Mouse (Mus musculus) bone marrow macrophage, adult 2 months (primary cell): ENCODE data around the gene Gm10985. TPM values are rescaled to one million over a fixed set of nuclear protein-coding genes. Genes with fewer than 3 reads are reported as not detected.

ENCODE experiments used
- H3K27ac ChIP-seq: 2 replicates; pipeline ENCODE4 v1.5.1; 2012; ENCODE audit warnings: low read depth, low read length; ENCODE audit not compliant: insufficient read depth
- H3K4me1 ChIP-seq: 2 replicates; pipeline ENCODE4 v1.6.1; 2012; ENCODE audit warnings: low read length; ENCODE audit not compliant: control insufficient read depth, insufficient read depth
- H3K4me3 ChIP-seq: 2 replicates; pipeline ENCODE4 v1.5.1; 2012; ENCODE audit warnings: mild to moderate bottlenecking, low read length, moderate library complexity; ENCODE audit not compliant: insufficient read depth
- CTCF ChIP-seq: IDR thresholded peaks from 2 replicates; pipeline ENCODE4 v1.5.1; 2012; ENCODE audit warnings: low read depth, mild to moderate bottlenecking, low read length, moderate library complexity
- POLR2A ChIP-seq: IDR thresholded peaks from 2 replicates; pipeline ENCODE4 v1.6.1; 2012; ENCODE audit warnings: mild to moderate bottlenecking, low read depth, low read length, borderline replicate concordance
- polyA plus RNA-seq: library from polyadenylated mRNA; stranded (reverse); fragments of >200 nt; gene quantifications from 2 replicates; pipeline ENCODE4 v1.2.4, GENCODE M21; 2012; ENCODE audit not compliant: missing spikeins, insufficient read depth, insufficient read length

Gene Gm10985
- polyA plus RNA-seq: not detected in 2 replicates

DNA sequence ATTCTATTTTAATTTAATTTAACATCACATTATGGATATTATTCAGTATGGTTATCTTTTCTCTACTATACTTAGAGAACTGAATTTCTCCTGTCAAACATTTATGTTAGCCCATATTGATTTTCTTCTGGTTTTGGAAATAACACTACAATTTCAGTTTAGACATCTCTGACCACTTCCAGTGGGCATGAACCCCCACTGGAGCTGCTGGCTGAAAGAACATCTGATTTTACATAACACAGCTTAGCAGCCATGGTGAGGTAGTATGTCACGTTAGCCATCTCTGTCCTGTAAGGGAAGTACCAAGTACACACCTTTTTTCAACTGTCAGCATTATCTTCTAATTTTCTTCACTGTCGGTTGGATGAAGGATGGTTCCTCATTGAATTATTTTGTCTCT is at the start of gene Gm10985:
Gm10985 (plus strand) TSS at position 301 of the 400 bp plus-strand sequence.
- Histone ChIP-seq H3K4me3 (no peak within 1 kb of the TSS), H3K4me1 (no peaks in the 10 kb centered on the region), H3K27ac (no peak within 1 kb of the TSS)
- TF ChIP-seq POLR2A: no peak
- TF ChIP-seq CTCF: no peak

DNA sequence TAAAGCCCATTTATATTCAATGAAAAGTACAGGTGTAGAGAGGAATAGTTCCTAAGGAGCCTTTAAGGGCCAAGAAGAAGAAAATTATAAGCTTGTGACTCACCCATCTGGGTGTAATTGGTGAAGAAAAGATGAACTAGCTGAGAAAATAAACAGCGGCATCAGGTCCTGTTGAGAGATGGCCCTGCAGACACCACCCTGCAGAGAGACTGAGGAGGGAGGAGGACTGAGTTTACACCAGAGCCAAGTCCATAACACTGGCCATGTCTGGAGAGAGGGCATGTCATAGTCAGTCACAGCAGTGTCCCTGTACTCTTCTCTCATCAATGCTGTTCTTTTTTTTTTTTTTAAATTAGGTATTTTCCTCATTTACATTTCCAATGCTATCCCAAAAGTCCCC is 48.0 kb upstream of the Gm10985 start:
- Histone ChIP-seq H3K4me3 (no peak overlapping the region), H3K4me1 (no peaks in the 10 kb centered on the region)
- TF ChIP-seq CTCF (no peak), POLR2A (no peak)

DNA sequence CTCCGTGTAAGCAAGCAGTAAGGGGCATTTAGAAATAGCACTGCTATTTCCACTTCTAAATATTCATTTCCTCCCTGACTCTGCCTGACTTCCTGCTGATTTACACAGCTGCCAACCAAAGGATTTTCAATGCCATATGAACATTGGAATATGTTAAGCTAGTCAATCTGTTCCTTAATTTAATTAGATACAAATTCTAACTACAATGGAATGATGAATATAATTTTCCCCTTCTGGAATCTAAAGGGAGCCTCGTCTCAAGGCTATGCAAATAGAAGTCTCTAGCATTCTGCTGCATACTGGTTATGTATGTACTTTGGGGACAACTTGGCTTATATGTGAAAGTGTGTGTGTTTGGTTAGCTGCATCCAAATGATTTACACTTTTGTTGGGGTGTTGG is 45.2 kb upstream of the Gm10985 start:
- no peak overlapping the region for H3K4me3 ChIP-seq
- H3K4me1 ChIP-seq: no peaks in the 10 kb centered on the region
- TF ChIP-seq POLR2A: no peak
- H3K27ac ChIP-seq: no peak overlapping the region

More for the DNA sequence above, 48.0 kb upstream of the Gm10985 start:
- no peak overlapping the region for H3K27ac ChIP-seq

DNA sequence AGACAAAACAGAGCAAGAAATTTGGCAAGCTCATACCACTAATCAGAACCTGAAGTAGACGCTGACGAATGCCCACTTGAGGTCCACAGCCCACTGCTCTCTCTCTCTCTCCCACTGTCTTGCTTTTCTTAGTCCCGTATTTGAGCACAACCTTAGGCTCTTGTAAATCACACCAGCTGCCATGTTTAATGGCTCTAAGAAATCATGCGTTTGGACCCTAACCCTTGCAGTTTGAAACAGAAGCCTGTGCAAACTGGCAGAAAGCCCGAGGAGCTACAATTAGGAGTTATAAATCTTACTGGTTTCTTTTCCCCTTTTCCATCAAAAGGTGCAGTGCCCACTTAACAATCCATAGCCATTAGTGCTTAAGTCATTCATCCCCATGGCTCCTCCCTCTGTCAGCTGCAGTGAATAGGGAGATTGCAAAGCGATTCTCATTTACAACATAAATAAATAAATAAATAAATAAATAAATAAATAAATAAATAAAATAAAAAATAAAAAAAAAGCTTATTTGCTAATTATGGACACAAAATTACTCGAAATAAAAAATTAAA is 31.4 kb upstream of the Gm10985 start:
- H3K4me3 ChIP-seq: no peak overlapping the region
- no peaks in the 10 kb centered on the region for H3K4me1 ChIP-seq
- TF ChIP-seq POLR2A (no peak), CTCF (no peak)
- H3K27ac ChIP-seq: no peak overlapping the region

DNA sequence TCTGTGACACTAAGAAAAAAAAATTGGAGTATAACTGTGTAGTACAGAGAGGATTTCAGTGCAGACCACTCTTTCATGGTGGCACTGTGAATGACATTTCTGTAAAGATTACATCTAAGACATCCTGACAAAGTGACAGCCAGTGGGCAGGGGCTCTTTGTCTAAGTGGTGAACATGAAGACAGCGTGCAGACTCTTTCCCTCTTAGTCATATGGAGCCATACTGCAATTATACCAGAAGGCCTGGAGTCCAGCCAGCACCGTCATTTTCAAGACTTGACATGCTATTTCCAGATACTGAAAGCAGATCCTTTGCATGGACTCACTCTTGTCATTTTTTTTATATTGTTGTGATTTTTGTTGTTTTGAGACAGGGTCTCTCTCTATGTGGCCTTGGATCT is 10.6 kb upstream of the Gm10985 start:
- no peaks in the 10 kb centered on the region for H3K4me1 ChIP-seq
- H3K27ac ChIP-seq: no peak overlapping the region
- no peak for TF ChIP-seq POLR2A
- TF ChIP-seq CTCF: no peak
- no peak overlapping the region for H3K4me3 ChIP-seq

DNA sequence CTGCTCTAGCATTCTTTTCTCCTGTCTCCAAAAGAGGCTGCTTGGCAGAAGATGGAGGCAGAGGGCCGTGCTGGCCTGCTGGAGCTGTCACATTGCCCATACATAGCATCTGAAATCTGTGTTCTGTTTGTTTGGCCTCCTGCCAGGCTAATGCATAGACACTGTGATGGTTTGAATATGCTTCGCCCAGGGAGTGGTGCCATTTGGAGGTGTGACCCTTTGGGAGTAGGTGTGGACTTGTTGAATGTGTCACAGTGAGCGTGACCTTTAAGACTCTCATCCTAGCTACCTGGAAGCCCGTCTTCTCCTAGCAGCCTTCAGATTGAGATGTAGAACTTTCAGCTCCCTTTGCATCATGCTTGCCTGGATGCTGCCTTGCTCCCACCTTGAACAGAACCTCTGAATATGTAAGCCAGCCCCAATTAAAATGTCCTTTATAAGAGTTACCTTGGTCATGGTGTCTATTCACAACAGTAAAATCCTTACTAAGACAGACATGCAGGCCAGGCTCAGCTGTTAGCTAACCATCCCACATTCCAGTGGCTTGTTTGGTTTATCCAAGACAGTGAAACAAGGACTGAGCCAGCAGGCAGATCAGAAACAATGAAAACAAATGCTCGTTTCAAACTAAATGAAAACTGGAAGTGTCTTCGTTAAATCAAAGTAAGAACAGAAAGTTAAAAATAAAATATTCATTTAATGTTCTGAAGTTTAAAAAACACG is 1.5 kb downstream of the Gm10985 start:
- Histone ChIP-seq H3K4me3 (no peak overlapping the region), H3K27ac (no peak overlapping the region), H3K4me1 (no peaks in the 10 kb centered on the region)
- TF ChIP-seq POLR2A (no peak), CTCF (no peak)

DNA sequence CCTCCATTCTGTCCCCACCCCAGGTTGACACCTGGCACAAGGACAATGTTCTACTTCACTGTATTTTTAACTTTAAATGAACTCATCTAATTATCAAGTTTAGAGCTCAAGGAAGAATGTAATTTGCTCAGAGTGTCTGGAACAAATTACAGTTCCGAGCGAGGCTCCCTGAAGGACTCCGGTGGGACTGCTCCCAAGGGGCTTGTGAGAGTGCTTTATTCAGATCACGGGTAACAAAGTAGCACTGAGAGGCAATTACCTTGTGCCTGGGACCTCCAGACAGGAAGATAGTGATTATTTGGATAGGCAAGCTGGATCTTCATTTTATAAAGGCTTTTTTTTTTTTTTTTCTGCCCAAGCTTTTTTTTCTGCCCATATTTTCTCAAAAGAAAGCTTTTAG is 2.8 kb downstream of the Gm10985 start:
- Histone ChIP-seq H3K27ac (no peak overlapping the region), H3K4me3 (no peak overlapping the region), H3K4me1 (no peaks in the 10 kb centered on the region)
- TF ChIP-seq CTCF (no peak), POLR2A (no peak)

DNA sequence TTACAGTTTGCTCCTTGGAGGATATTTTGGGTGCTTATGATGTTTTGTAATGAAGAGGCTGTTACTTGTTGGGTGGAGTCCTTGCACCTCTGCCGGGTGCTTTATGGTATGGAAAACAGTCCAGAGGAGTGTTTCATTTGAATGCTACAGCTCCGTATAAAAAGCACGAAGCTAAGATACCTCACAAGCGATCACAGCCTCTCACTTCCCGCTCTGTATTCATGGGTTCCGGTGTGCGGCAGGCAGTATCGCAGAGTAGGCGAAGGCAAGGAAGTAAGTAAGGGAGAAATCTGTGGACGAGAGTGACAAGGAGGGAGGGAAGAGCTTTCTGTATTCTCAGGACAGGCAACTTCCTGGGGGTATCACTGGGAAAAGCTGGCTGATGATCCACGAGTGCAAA is 3.4 kb downstream of the Gm10985 start:
- Histone ChIP-seq H3K27ac (no peak overlapping the region), H3K4me1 (no peaks in the 10 kb centered on the region), H3K4me3 (no peak overlapping the region)
- no peak for TF ChIP-seq POLR2A
- no peak for TF ChIP-seq CTCF

DNA sequence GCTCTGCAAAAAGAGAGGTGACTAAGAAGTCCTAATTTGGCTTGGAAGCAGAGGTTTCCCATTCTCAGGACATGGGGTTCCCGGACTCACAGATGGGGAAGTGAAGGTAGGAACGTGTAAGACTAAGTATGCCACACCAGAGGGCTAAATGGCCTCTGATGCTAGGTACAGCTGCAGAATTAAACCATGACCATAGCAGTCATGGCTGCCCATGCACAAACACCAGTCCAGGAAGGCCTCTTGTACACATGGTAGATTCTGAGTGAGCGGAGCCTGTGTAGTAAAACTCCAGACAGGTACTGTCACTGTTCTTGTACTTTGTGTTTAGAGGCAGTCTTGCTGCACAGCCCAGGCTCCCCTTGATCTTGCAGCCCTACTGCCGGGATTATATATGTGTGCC is 9.4 kb downstream of the Gm10985 start:
- H3K4me3 ChIP-seq: no peak overlapping the region
- H3K27ac ChIP-seq: no peak overlapping the region
- TF ChIP-seq POLR2A (no peak), CTCF (no peak)
- no peaks in the 10 kb centered on the region for H3K4me1 ChIP-seq

DNA sequence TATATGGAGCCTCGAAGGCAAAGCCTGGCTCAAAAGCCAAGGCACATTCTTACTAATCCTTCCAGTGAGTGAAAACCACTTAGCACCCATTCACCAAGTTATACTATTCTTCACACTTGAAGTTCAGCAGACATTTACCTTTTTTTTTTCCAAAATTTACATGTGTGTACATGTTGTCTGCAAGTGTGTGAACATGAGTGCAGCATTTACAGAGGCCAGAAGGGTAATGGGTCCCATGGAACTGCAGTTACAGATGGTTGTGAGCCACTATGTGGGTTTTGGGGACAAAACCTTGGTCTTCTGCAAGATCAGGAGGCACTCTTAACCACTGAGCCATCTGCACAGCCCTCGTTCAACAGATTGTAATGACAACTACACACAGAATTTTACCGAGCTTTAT is 9.9 kb downstream of the Gm10985 start:
- TF ChIP-seq CTCF (no peak), POLR2A (no peak)
- H3K4me1 ChIP-seq: no peaks in the 10 kb centered on the region
- H3K27ac ChIP-seq: no peak overlapping the region
- no peak overlapping the region for H3K4me3 ChIP-seq
